Mouse (Mus musculus): ENCODE results near the gene Kif2c.

DNA sequence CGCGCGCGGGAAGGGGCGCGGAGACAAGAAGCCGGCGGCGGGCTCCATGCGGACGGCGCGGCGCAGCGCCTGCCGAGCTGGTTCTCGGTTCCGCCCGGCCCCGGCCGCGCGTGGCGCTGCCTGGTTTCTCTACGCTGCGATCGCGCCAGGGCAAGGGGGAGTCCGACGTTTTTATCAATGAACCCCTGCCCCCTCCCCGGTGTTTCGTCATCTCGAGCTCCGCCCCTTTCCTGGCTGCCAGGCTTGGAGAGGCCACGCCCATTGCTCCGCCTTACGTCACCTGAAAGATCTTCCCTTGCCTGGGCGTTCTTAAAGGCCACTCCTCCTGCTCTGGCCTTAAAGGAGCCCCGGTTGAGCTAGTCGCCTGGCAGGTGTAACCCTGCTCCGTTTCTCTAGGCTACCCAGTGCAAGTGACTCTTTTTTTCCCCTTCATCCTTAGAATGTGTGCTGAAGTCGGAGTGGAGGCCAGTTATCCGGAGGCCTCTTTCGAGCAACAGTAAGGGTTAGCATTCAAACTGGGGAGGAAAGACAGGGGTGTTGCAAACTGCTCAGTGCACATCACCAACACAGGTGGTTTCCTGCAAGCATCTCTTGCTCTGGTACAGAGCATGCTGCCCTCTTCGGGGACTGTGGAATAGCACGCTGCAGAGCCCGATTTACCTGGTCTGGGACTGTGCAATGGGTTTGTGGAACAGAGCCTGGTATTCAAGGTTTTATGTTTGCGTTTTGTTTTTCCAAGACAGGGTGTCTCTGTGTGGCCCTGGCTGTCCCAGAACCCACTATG lies 48.4 kb downstream of the Kif2c start, which contains the start of gene Plk3:
- TF ChIP-seq GATA1 (IDR thresholded peaks at IDR 0.05; ENCODE audit: borderline replicate concordance, low read length) (no peak), FLI1 (IDR thresholded peaks at IDR 0.05; ENCODE audit: low read length) (no peak)
